Mouse (Mus musculus) CD4-positive helper T cell, adult 2 months (primary cell): ENCODE measurements around the gene Acmsd.

Experiments used
- DNase-seq: peaks from one replicate; pipeline ENCODE4 v3.0.0-alpha.2; 2012; ENCODE audit warnings: low read depth, missing footprints, low spot score

Gene Acmsd

DNA sequence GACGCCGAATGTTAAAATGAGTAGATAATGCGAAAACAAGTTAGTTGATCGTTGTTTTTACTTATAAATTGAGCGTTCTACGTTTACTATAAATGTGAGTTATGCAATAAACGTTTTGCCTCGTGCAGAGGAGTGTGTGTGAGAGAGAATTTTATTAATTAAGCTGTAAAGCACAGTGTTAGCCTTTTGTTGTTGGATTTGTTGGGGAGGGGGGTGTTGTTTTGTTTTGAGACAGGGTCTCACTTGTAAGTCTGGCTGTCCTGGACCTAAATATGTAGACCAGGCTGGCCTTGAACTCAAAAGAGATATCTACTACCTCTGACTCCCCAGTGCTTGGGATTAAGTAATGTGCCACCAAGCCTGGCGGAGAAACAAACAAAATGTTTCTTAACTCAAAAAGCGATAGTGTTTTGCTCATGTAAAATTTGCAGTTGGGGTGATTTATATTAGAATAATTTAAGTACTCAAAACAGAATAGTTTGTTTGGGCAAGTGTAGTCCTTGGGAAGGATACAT lies 46.0 kb downstream of the Acmsd start:
- DNase-seq: no peak

GRCm38 (mm10) chr1:127776246-127776645 lies 47.0 kb downstream of the Acmsd start:
- no peak for DNase-seq

DNA sequence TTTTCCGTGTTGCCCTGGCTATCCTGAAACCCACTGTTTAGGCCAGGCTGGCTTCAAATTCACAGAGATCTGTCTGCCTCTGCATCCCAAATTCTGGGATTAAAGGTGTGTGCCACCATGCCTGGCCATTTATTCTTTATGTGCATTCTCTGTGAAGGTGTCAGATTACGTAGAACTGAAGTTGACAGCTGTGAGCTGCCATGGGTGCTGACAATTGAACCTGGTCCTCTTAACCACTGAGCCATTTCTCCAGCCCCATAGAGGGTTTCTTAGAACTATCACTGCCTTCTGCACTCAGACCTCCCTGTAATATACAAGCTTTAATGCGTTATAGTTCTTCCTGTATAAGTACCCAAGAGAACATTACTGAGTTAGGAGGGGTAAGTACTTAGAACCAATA lies 49.4 kb downstream of the Acmsd start:
- no peak for DNase-seq

DNA sequence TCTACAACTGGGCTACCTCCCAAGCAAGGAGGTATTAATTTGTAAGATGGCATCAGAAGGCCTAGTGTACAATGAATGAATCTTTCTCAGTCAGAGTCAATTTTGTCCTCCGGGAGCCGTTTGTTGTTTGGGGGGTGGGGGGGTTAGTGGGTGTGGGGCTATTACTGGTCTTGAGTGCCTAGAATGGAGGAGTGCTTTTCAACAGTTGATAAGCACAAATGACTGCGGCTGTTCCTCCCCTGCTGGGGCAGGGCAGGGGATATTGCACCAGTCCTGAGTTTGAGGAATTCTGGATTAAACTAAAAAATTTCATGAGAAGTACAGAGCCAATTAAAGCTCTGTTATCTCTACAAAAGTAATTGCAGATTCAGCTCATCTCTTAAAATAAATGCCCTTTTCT lies 50.9 kb downstream of the Acmsd start:
- DNase-seq: no peak

DNA sequence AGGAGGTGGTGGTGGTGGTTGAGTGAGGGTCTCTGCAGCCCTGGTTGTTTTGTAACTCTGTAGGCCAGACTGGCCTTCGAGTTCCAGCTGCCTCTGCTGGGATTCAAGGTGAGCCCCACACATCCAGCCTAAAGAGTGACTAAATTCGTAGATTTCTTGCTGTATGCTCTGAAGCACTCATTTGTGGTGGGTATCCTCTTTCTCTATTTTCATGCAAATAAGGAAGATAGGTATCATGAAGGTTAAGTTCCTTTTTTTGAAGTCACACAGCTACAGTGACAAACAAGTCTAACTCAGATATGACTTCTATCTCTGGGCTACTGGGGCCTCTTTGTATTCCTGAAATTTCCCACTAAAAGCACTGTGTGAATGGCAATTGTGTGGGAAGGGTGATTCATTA lies 51.6 kb downstream of the Acmsd start:
- no peak for DNase-seq

GRCm38 (mm10) chr1:127783862-127784261 lies 54.6 kb downstream of the Acmsd start:
- no peak for DNase-seq

GRCm38 (mm10) chr1:127785882-127786281 lies 56.7 kb downstream of the Acmsd start:
- DNase-seq: no peak

GRCm38 (mm10) chr1:127788943-127789342 lies 59.7 kb downstream of the Acmsd start:
- no peak for DNase-seq

- no peak for DNase-seq
Observed at GRCm38 (mm10) chr1:127793459-127793858, 64.2 kb downstream of the Acmsd start.

DNA sequence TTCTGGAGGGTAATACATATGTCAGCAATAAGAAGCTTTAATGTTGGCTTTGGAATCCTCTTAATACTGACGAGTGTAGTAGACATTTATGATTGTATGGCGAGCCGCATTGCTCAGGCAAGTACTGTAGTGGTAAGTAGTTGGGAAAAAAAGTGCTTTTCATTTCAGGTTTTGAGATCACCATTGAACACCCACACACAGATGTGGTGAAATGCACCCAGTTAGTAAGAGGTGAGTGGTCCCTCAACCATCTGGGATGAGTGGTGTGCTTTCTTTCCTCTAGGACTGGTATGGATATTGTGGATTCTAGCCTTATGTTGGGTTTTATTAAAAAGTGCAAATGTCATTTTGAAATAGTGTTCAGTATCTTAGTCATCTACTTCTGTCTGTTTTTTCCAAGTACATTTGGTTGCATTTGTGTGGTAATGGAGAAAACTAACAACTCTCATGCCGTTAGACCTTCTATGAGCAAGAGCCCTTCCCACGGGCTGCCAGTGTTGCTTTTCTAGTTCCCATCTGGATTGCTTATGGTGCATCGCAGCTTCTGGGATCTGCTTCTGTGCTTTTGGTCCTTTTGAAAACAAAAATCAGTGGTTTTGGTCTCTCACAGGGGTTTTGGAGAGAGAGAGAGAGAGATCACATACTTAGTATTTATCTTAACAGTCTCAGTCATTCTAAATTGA lies 66.0 kb downstream of the Acmsd start:
- no peak for DNase-seq

- peak; percentile 88 for DNase-seq
Observed at GRCm38 (mm10) chr1:127796341-127796740, 67.1 kb downstream of the Acmsd start.

- DNase-seq: no peak
Observed at GRCm38 (mm10) chr1:127796752-127797151, 67.5 kb downstream of the Acmsd start.

GRCm38 (mm10) chr1:127802916-127803315 lies 73.7 kb downstream of the Acmsd start:
- DNase-seq: no peak

DNA sequence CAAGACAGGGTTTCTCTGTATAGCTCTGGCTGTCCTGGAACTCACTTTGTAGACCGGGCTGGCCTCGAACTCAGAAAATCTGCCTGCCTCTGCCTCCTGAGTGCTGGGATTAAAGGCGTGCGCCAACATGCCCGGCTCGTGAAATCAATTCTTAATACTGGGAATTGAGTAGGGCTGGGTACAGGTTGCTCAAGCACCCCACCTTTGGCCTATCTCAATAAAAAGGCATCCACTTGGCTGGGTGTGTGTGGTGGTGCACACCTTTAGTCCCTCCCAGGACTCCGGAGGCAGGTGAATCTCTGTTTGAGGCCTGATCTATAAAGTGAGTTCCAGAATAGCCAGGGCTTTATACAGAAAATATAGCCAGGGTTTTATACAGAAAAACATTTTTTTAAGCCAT lies 79.5 kb downstream of the Acmsd start:
- no peak for DNase-seq

GRCm38 (mm10) chr1:127812929-127813328 lies 83.7 kb downstream of the Acmsd start:
- DNase-seq: peak; percentile 23

GRCm38 (mm10) chr1:127816381-127816780 lies 87.2 kb downstream of the Acmsd start:
- DNase-seq: no peak
